Mouse (Mus musculus) gonadal fat pad, adult 2 months (tissue): ENCODE results near the gene Cpt1b. TPM values are rescaled to one million over a fixed set of nuclear protein-coding genes. Genes with fewer than 3 reads are reported as not detected.

Source experiments
- DNase-seq: peaks from one replicate; pipeline ENCODE4 v3.0.0-alpha.2; 2012; ENCODE audit warnings: low read depth
- polyA plus RNA-seq: library from polyadenylated mRNA; depleted of rRNA; stranded (reverse); fragments of >200 nt; gene quantifications from 2 replicates; pipeline ENCODE4 v1.2.3, GENCODE M21; 2012; rRNA removed

Cpt1b gene
- polyA plus RNA-seq, 1 experiment = 7.0 TPM

DNA sequence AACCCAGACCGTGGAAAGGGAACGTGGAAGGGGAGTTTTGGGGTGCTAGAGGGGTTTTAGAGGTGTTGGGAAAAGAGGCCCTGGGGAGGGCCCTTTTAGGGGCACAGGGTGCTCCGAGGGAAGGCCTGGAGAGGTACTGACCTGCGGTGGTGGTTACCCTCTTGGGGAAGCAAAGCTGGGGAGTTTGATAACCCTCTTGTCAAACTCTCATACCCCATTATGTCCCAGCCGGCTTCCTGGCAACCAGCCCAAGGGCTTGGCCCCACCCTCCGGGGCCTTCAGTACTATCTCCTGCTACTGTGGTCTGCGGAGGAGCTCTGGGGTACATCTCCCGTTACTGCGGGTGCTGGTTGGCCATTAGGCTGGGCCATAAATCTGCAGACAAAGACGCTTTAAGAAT, 46.2 kb downstream of the Cpt1b start:
- no peak for DNase-seq

DNA sequence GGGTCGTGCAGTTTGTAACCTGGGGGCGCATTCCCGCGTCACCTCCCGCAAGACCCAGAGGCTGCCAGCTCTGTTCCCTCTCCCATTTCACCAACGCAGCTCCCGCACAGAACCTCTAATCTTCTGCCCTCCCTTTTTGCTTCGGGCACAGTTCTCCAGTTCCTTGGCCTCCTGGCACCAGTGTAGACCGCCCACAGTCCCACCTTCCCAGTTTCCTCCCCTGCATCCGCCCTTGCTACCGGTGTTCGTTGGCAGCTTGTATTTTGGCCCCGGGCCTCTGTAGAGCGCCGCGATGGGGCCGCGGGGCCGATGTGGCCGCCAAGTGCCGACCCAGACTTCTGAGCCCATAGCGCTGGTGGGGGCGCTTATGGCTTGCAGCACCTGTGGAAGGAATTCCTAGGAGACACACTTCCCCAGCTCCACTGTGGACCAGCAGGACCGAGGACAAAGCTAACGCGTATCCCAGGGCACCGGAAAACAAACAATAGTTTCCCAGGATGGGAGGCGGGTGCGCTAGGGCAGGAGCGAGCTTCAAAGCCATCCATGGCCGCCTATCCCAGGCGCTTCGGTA, 46.7 kb downstream of the Cpt1b start, which contains the start of gene Odf3b:
Odf3b (minus strand) TSS at position 452 of the 571 bp plus-strand sequence.
- DNase-seq = no peak

DNA sequence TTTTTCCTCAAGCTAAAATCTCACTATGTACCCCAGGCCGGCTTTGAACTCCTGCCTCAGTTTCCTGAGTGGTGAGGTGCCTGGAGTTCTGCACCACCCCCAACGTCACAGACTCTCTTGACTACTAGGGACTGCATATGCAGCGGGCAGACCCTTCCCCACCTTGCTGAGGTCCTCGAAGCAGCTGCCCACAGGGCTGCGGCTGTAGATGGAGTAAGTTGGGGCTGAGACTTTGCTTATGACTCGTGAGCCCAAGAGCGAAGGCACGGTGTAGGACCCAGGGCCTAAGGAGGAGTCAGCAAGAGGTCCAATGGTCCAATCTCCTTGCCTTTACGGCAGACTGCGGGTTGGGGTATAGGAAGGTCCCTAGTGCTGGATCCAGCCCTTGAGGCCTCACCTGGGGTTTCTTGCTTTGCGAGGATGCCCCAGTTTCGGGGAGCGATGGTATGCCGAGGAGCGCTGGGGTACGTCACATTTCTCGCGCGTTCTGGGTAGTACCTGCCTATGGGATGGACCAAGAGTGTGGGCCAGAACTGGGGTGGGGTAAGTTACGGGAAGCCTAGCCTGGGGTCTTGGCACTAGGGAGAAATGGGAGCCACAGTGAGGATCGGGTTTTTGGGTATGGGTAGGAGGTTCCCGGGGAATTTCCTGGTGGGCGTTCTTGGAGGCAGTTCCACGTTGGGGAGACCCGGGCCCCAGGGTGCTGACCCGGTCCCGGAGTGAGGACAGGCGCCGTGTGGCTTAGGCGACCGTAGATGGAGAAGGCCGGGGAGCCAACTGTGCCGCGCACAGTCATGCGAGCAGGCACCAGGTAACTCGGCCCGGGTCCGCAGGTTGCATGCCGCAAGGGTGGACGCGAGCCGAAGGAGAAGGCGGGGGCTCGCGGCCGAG, 47.5 kb downstream of the Cpt1b start:
- DNase-seq = no peak

DNA sequence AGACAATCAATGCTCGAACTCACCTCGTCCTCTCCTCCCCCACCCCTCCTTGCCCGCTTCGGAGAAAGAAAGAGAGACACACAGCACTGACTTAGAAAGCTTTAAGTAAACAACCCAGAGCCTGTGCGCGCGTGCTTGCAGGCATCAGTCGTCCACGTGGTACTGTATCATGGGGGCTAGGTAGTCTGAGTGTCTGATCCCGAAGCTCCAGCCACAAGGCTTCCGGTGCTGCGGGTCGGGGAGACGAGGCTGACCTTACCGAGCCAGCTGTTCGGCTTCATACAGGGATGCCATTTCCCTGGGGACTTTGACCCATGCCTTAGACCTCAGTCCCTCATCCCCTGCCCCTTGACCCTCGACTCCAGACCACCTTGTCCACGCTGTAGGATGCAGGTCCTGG, 48.3 kb downstream of the Cpt1b start:
- no peak for DNase-seq

DNA sequence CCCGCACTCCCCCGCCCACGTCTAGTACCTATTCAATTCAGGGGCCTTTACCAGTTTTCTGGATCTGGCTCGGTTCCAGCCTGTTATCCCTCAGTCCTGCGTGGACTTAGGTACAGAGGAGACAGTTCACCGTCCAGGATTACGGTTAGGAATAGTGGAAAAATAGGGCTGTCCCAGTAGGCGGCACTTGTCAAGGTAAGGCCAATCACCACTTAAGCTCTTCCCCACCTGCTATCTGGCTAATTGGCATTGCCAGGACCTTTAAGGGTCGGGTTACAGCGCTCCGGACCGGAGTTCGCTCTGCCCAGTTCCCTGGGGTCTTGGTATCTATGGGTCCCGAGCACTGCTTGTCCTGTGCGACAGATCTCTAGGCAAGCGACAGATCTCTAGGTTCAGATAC, 48.7 kb downstream of the Cpt1b start, which contains the start of gene Tymp:
Tymp (minus strand) TSS at position 83 of the 400 bp plus-strand sequence.
- DNase-seq = no peak

DNA sequence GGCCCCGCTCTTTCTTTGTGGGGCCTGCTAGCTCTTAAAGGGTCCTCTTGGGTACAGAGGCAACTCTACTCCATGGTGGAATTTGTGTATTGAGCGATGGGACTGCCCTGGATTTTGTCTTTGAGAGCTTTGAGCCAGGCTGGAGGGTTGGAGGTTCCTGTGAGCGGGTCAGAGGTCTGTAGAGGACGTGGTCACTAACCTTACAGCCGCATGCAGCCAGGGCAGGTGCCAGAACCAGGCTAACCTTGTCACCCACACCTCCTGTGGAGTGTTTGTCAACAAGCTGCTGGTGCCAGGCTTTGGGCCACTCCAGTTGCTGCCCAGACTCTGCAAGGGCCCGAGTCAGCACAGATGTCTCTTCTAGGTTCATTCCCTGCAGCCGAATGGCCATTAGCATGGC, 49.6 kb downstream of the Cpt1b start:
- no peak for DNase-seq

DNA sequence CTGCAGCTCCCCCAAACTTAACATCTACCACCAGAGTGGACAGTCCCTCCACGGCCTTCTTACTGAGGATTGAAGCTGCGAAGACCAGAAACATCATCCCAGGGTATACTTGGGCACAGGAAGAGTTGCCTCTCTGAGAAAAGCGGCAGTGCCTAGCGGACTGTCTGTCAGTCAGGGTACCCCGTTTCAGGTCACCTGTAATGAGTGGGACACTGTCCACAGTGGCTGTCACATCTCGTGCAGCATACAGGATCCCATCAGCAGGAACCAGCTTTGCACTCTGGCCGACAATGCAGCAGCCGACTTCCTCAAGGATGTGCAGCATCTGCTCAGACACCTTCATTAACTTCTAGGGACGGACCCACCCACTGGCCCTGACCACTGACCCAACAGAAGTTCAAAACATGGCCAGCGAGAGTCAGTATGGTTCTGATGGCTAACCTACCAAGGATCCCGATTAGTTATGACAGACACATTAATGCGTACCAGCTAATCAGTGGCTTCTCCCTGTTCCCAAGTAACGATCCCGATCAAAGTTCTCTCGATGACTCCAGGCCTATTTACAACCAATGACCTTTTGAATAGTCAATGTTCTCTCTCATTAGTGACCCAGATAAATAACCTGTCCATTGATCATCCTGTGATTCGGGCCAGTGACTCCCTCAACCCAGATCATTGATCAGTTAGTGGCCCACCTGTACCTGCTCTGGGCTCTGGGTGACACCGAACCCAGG, 50.7 kb downstream of the Cpt1b start:
- no peak for DNase-seq

DNA sequence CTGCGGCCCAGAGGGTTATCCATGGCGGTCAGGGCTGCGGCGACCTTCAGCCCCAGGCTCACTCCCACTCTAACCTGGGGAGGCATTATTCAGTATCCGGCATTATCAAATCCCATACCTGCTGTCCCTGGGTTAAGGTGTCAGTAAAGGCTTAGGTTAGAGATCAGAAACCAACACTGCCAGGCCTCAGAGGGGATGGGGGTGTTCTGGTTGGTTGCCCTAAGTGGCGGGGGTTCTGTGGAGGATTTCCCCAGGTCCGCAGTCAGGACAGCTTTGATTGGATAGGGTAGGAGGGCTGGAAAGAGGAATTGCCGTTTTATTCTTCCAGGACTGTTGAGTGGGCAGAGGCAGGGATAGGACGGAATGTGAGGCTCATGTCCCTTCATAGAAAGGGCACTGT, 51.3 kb downstream of the Cpt1b start:
- DNase-seq = no peak

DNA sequence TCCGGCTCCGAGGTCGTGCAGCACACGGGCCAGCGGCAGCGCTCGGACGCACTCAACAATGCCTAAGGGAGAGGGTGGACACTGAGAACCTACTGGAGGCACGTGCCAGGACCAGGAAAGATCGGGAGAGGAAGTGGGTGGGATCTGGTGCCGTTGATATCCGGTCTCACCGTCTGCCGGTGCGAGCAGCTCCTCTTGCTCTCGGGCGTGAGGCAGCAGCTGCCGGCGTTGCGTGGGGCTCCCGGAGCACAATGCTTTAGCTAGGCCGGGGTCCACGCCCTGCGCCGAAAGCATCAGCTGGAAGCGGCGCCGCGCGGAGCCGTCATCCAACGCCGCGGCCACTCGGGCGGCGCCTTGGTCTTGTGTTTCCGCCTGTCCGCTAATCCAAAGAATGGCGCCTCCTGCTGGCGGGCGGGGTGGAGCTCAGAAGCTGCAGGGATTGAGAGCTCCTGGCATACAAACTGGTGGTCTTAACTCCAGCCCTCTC, 51.9 kb downstream of the Cpt1b start, which contains the start of gene Sco2:
Sco2 (minus strand) TSS at position 85 of the 487 bp plus-strand sequence.
- DNase-seq = peak; percentile 51

DNA sequence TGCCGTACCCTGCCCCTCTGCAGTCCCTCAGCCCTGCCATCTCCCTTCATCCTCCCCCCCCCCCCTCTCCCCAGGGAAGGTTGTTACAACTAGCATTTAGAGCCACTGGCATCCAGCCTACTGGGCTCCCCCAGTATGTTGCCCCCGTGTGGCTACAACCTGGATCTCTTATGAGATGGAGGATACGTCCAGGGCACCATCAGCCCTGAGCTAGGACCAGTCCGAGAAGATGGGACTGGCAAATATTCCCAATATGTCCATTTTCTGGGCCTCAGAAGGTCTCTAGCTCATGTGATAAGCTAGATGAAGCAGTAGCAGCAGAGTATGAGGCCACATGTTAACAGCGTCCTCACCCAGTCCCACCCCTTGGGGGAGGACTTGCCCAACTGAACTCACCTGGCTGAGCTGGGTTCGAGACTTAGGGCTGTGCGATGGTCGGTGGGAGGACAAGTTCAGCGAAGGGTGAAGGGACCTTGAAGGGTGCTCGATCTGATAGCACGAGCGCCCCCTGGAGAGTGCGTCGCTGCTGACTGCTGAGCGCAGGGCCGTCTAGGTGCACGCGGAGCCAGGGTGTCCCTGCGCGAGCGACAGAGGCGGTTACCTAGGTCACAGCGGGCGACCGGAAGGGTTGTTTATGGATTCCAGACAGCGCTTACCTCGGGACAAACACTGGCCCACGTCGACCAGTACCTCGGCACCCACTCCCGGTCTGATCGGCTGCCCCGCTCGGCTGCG, 52.5 kb downstream of the Cpt1b start:
- DNase-seq = peak; percentile 28

DNA sequence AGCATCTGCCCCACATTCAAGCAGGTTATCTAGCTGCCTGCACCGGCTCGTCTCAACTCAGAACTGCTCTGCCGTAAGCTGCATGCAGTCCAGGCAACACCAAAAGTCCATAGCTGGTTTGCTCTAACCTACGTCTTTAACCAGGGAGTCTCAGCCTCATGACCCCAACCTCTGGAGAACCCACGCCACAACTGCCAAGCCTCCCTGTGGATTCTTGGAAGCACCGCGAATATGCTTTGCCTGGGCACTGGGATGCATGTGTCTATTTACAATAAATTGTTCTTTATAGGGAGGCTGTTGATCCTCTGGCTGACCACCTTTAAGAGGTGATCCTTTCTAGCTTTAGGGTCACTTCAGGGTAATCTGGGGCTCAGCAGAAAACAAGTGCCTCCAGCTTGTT, 53.1 kb downstream of the Cpt1b start:
- DNase-seq = no peak

DNA sequence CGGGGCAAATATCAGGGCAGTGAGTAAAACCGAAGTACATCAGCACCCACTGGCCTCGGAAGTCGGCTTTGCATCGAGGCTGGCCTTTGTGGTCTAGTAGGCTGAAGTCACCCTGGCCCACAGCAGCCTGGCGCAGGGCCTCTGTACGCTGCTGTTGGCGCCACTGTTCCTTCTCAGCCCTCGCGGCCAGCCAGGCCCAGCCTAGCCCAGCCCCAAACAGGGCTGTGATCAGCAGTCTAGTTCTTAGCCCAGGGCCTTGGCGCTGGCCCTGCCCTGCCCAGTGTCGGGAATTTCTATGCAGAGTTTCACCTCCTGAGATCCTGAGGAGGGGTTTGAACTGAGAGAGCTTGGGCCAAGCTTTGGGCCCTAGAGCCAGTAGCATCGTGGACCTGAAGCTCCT, 53.6 kb downstream of the Cpt1b start:
- no peak for DNase-seq

Other genes with a start within 250 kb of the Cpt1b start
- 98.9 and 119 TPM in 2 replicates for gene Plxnb2, start 245.1 kb downstream of the Cpt1b start, polyA plus RNA-seq
- 12.2 and 13.6 TPM in 2 replicates for gene Dennd6b, start 229.4 kb downstream of the Cpt1b start, polyA plus RNA-seq
- gene Ppp6r2, start 214.3 kb downstream of the Cpt1b start, polyA plus RNA-seq = 89.2 and 158 TPM in 2 replicates
- 127 and 142 TPM in 2 replicates for gene Sbf1, start 110.6 kb downstream of the Cpt1b start, polyA plus RNA-seq
- gene Adm2, start 103.1 kb downstream of the Cpt1b start, polyA plus RNA-seq = 0.26 and 0.63 TPM in 2 replicates
- 0.23 TPM in 1 of 2 replicates, not detected in the other for gene Miox, start 91.5 kb downstream of the Cpt1b start, polyA plus RNA-seq
- gene Lmf2, start 70.2 kb downstream of the Cpt1b start, polyA plus RNA-seq = 42.6 and 49.3 TPM in 2 replicates
- 104 and 155 TPM in 2 replicates for gene Ncaph2, start 70.1 kb downstream of the Cpt1b start, polyA plus RNA-seq
- 25.6 and 29.8 TPM in 2 replicates for gene Sco2, start 52.0 kb downstream of the Cpt1b start, polyA plus RNA-seq
- 2.3 and 3.1 TPM in 2 replicates for gene Tymp, start 48.8 kb downstream of the Cpt1b start, polyA plus RNA-seq
- 12.0 TPM in 2 replicates for gene Odf3b, start 46.6 kb downstream of the Cpt1b start, polyA plus RNA-seq
- gene Klhdc7b, start 40.9 kb downstream of the Cpt1b start, polyA plus RNA-seq = 0.04 and 0.08 TPM in 2 replicates
- not detected in 2 replicates for gene Syce3, start 15.4 kb downstream of the Cpt1b start, polyA plus RNA-seq
- gene C730034F03Rik, start 3.7 kb upstream of the Cpt1b start, polyA plus RNA-seq = 1.3 and 1.5 TPM in 2 replicates
- gene Gm44502, start 3.8 kb upstream of the Cpt1b start, polyA plus RNA-seq = 0.32 and 0.33 TPM in 2 replicates
- 47.6 and 51.2 TPM in 2 replicates for gene Chkb, start 4.0 kb upstream of the Cpt1b start, polyA plus RNA-seq
- gene Mapk8ip2, start 28.1 kb upstream of the Cpt1b start, polyA plus RNA-seq = 0.20 and 0.30 TPM in 2 replicates
- 31.6 and 36.6 TPM in 2 replicates for gene Arsa, start 51.6 kb upstream of the Cpt1b start, polyA plus RNA-seq
- 20.4 and 20.7 TPM in 2 replicates for gene Shank3, start 73.8 kb upstream of the Cpt1b start, polyA plus RNA-seq
- gene Acr, start 142.5 kb upstream of the Cpt1b start, polyA plus RNA-seq = 2.0 and 2.1 TPM in 2 replicates
- gene Rabl2, start 166.1 kb upstream of the Cpt1b start, polyA plus RNA-seq = 19.8 and 23.4 TPM in 2 replicates